Mouse (Mus musculus) left cerebral cortex, postnatal 14 days (tissue): ENCODE measurements at regions not wholly inside any gene's neighbourhood (a gene's known extent, or its start where the extent isn't known, plus 50 kb on each side); places are given as distances from the start of the nearest gene placed in this dataset.

ENCODE experiments used
- DNase-seq, 2 experiments: peaks; one replicate each; pipeline ENCODE4 v3.0.0; 2021 to 2022; ENCODE audit warnings: low spot score in 2 of 2, mixed read lengths in 1 of 2
- intact Hi-C: fragments of 180-260 bp; cut with DNase I; formaldehyde crosslinking; loops from one replicate; pipeline ENCODE4 v1.15.1; 2025

DNA sequence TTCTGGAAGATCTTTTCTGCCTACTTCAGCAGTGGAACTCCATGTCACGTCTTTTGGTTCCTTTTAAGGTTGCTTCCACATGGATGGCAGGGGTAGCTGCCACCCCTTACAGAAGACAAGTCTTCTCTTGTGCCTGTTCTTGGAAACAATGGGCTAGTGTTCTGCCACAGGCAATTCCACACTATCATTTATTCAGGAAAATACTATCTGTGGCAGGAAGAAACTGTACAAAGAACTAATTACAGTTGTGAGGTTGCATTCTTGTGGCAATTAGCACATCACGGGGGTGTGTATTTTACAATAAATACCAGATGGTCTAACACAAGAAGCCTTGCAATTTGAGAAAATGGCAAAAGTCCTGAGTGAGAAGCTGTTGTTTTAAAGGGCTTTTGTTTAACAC lies 489.8 kb downstream of the Ccdc50 start:
- DNase-seq, result no peak
- intact Hi-C loops, result no loop called here

GRCm38 (mm10) chr16:27878950-27879349 lies 490.3 kb downstream of the Ccdc50 start:
- intact Hi-C loops, result no loop called here
- DNase-seq, result no peak

DNA sequence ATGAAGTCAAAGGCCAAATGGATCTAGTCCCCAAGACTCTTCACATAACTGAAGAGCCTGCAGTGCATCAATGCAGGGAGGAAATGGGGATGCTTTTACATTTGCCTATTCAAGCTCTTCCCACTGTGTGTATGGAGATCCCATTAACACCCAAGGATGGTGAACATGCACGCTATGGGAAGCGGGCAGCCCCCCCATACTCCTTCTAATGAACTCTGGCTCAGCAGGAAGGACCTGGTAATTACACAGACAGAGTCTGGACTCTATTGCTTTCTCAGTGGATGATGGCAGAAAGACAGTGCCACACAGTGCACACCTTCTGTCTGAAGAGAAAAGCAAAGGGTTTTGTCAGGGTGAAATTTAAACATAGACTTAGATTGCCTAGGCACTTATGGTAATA lies 495.7 kb downstream of the Ccdc50 start:
- no peak for DNase-seq

DNA sequence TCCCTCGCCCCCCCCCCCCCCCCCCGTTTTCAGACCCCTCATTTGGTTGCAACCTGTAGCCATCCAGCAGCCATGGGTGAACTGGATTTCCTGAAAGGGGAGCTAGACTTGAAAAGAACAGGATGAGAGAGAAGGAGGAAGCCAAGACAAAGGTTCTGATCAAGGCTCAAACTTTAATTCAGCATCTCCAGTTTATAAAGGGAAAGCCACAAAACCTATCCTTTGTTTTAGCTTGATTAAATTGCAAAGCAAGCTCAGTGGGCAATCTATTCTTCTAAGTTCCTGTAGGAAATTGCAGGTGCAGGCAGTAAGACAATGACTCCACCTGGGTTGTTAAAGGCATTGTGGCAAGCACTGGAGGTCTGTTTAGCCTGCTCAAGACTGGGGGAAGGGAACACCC lies 517.4 kb downstream of the Ccdc50 start:
- no peak for DNase-seq
- intact Hi-C loops, result no loop called here

More for the DNA sequence above, 495.7 kb downstream of the Ccdc50 start:
- intact Hi-C loops, result no loop called here

DNA sequence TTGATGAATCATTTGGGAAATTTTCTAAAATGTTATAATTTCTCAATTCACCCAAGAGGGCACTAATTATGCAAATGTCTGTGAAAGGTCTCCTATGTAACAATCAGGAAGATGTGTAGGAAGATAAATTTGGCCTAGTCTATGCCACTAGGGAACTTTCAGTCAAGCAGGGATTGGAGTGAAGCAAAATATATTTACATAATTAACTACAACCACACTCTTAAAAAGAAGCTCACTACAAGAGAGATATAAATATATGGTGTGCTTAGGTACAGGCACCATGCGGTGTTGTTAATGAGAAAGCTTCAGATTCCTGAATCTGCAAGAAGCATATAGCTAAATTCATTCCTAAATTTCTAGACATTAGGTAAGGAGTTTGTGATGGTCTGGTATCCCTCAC lies 526.8 kb downstream of the Ccdc50 start:
- DNase-seq, result no peak
- intact Hi-C loops, result no loop called here

- peak in 1 of 2 experiments; percentile 6 for DNase-seq
- intact Hi-C loops, result no loop called here
Measured at GRCm38 (mm10) chr16:27925528-27926360, 537.1 kb downstream of the Ccdc50 start.

DNA sequence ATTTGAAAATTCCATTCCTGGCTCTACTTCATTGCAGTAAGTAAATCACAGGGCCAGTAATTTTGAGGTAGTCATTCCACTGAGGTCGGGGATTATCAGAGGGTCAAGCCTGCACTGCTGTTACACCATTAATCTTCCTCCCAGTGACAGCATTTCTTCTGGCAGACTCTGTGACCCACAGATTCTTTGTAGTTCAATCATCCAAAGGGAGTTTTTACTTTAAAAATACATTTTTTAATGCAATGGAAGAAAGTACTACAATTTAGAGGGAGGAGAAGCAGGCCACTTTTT lies 537.6 kb downstream of the Ccdc50 start:
- intact Hi-C loops, result no loop called here
- DNase-seq, result no peak

DNA sequence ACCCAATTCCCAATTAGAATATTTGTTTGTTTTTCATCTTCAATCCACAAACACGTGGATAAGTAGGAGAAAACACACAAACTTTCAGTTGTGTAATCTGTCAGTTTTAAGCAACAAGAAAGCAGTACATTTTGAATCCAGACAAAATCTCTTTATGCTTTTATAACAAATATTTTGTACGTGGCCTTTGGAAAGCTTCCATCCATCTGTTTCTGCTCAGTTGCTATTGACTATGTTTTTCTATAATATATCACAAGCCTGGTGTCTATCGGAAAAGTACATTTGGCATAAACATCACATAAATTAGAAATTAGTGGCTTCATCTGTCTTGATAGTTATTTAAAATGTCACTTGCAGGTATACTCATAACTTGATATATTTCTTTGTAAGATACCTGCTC lies 560.6 kb downstream of the Ccdc50 start:
- intact Hi-C loops, result no loop called here
- no peak for DNase-seq

- intact Hi-C loops, result no loop called here
- peak; percentile 5 to 14 for DNase-seq
Measured at GRCm38 (mm10) chr16:27949811-27950210, 561.1 kb downstream of the Ccdc50 start.

GRCm38 (mm10) chr16:27962811-27963210 lies 574.1 kb downstream of the Ccdc50 start:
- no peak for DNase-seq
- intact Hi-C loops, result no loop called here

DNA sequence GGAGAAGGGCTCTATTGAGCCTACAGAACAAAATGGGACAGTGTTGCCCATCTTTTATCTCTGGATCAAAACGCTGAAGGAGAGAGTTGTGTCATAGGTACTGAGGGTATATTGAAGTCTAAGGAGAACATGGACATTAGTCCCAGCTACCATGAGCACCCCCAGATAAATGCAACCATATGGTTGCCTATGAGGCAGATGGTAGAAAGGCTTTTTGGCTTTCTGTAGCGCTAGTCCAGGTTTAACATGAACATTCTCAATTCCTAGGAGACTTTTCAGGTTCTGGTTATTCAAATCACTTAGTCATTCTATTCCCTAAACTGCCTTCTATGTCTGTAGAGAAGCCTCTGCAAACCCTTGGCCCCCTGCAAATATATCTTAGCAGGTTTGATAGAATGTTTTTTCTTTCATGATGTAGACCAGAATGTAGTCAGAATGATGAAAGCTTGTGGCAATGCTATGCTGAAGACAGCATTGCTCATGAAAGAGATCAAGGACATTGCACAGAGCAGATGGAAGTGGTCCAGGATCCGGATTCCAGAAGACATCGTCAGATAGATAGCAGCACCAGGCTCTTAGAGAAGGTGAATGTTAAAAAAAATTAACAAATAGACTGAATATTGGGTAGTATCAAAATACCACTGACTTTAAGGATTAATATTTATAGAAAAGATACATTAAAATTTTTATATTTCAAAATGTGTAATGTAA lies 590.2 kb downstream of the Ccdc50 start:
- intact Hi-C loops, result no loop called here
- no peak for DNase-seq

DNA sequence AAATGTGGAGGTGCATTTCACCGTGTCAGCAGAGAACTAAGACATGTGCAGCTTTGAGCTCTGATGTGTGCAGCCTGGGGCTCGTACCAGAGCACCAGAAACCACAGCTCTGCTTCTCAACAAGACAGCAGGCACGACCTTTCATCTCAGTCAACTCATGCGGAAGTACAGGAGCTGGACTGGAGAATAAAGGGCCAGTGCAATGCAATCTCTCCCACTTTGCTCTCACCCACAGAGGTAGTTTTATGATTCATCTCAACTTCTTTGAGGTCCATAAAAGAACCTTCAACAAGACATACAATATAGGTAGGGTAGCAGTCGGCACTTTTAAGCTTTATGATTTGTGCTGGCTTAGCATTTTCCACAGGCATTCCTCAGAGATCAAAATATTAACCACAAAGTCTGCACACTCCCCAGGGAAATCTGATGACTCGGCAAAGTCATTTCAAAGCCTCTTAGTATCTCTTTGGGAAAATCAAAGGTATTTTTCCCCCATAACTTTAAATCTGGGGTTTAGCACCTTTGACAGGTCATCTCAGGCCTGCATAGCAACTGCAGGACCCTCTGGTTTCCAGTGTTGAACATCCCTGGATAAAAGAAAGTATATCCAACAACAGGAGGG lies 626.7 kb downstream of the Ccdc50 start:
- DNase-seq, result no peak
- intact Hi-C loops, result no loop called here

DNA sequence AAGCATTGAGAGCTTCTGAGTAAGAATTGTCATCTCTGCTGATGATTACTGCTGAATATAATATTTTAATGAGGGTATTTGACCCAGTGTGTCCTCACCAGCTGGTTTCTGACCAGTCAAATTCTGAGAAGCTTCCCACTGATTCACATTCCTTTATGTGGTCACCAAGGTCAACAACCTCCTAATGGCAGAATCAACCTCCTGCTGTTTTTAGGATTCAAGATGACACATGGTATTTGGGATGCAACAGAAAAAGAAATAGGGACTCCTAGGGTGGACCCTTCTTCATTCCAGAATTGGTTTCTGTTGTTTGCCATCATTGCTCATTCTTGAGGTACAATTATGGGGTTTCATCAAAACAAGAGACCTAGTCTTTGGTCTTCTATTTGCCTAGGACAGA lies 629.6 kb downstream of the Ccdc50 start:
- no peak for DNase-seq
- intact Hi-C loops, result no loop called here

- no peak for DNase-seq
- intact Hi-C loops, result no loop called here
Measured at GRCm38 (mm10) chr16:28038954-28039353, 650.3 kb downstream of the Ccdc50 start.

DNA sequence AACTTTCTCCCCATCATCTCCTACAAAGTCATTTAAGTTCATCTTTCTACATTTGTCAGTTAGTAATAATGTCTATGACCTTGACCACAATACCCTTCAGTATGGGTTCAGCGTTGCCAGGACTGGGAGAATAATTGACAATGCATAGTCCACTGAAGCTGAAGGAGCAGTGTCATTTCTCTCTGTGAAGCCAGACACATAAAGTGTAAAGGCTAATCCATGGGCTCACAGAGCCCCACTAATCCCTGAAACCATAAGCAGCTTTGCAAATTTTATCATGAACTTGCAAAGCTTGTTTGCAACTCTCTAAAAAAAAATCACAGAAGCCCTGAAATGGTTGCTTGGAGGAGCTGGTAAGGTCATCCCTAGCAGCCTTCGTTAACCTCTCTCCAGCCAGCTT lies 654.4 kb downstream of the Ccdc50 start:
- intact Hi-C loops, result no loop called here
- DNase-seq, result no peak

DNA sequence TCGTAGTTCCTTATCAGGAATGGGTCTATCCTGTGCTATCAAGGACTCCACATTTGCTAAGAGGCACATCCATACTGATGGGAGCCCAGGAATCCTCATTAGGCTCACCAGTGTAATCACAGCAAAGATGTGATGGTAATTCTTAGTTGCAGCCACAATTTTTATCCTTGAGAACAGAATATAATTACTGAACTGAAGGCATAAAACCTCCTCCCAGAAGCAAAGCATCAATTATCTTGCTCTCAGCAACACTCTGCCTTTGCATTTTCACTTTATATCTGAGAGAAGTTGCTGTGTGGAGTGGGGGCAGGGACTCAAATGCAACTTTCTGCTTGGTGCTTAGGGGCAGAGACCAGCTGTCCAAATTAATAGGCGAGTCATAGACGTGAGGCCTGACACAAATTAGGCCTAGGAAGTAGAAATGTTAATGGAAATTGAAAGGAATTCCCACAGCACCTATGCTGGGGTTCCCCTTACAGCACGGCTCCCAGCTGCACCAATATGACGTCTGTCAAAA lies 676.2 kb downstream of the Ccdc50 start:
- DNase-seq, result no peak
- intact Hi-C loops, result no loop called here

- intact Hi-C loops, result no loop called here
- DNase-seq, result no peak
Measured at GRCm38 (mm10) chr16:28082891-28083649, 669.8 kb downstream of the Fgf12 start.

- intact Hi-C loops, result no loop called here
- no peak for DNase-seq
Measured at GRCm38 (mm10) chr16:28089489-28090134, 663.3 kb downstream of the Fgf12 start.

DNA sequence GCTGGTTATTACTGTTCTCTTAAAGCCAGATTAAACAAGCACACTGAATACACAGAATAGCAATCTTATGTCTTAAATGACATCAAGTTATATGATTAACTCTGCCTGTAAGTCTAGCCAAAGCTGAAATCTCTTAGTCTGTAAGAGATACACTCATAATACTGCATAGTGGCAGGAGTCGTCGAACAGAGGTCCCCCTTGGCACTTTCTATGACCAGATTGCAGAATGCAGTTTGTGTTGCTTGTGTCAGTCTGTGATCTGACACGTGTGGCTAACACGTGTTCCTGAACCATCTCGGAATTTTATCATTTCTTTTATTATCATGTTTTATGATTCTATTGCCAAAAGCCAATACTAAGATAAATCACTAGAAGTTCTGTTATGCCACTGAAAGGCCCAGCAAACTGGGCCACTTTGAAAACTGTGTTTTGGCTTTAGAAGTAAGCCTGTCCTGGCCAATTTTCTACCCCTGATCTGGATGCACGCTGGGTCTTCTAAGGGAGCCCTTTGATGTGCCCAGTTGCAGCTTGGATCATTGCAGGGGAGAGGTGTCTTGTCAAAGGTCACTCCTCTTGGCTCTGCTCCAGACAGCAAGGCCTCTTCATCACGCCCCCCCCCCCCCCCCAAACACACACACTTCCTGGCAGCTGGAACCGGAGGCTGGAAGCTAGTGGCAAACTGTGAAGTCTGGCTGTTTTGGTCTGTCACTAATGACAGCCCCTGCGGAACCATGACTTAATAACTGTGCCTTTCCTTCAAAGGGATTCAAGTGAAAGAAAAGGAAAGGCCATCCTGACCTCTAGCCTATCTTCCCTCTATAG lies 648.4 kb downstream of the Fgf12 start:
- intact Hi-C loops, result no loop called here
- no peak for DNase-seq
